Mouse (Mus musculus) midbrain, postnatal 0 days (tissue): ENCODE data around the gene Mtmr3. TPM values are rescaled to one million over a fixed set of nuclear protein-coding genes. Genes with fewer than 3 reads are reported as not detected.

Experiments used
- ATAC-seq: fragments of 200-750 bp; cut with Nextera tagmentation; 2 replicates; pipeline ENCODE4 v1.8.0; 2017; ENCODE audit warnings: moderate number of reproducible peaks, mild to moderate bottlenecking, moderate TSS enrichment, moderate library complexity; ENCODE audit not compliant: low FRiP score
- DNase-seq: peaks from one replicate; pipeline ENCODE4 v3.0.0-alpha.2; 2015; ENCODE audit warnings: low spot score
- H3K27ac ChIP-seq: fragments of 300-500 bp; sonication (generic); 2 replicates; pipeline ENCODE4 v1.5.1; 2014; ENCODE audit warnings: low read depth, mild to moderate bottlenecking, low read length, mixed read lengths
- H3K27me3 ChIP-seq: fragments of 300-500 bp; sonication (generic); 2 replicates; pipeline ENCODE4 v1.6.1; 2014; ENCODE audit warnings: low read length, control low read depth, mixed read lengths; ENCODE audit not compliant: insufficient read depth
- H3K36me3 ChIP-seq: fragments of 300-500 bp; sonication (generic); 2 replicates; pipeline ENCODE4 v1.6.1; 2014; ENCODE audit warnings: low read length, control low read depth, mixed read lengths; ENCODE audit not compliant: insufficient read depth
- H3K4me1 ChIP-seq: fragments of 300-500 bp; sonication (generic); 2 replicates; pipeline ENCODE4 v1.6.1; 2014; ENCODE audit warnings: mild to moderate bottlenecking, control low read depth, antibody characterized with exemption, low read length, mixed read lengths; ENCODE audit not compliant: insufficient read depth
- H3K4me2 ChIP-seq: fragments of 300-500 bp; sonication (generic); 2 replicates; pipeline ENCODE4 v1.6.1; 2014; ENCODE audit warnings: low read depth, mild to moderate bottlenecking, low read length, mixed read lengths; ENCODE audit not compliant: poor library complexity, severe bottlenecking
- H3K4me3 ChIP-seq: fragments of 300-500 bp; sonication (generic); 2 replicates; pipeline ENCODE4 v1.5.1; 2014; ENCODE audit warnings: low read depth, mild to moderate bottlenecking, low read length, moderate library complexity
- H3K9ac ChIP-seq: fragments of 300-500 bp; sonication (generic); replicated peaks from 2 replicates; pipeline ENCODE4 v1.6.1; 2014; ENCODE audit warnings: mild to moderate bottlenecking, low read length, moderate library complexity, mixed read lengths; ENCODE audit not compliant: poor library complexity, severe bottlenecking
- H3K9me3 ChIP-seq: fragments of 300-500 bp; sonication (generic); 2 replicates; pipeline ENCODE4 v1.6.1; 2016; ENCODE audit warnings: low read length, control low read depth
- CTCF ChIP-seq: IDR thresholded peaks from 2 replicates; pipeline ENCODE4 v1.5.1; 2016; ENCODE audit warnings: antibody characterized with exemption, mild to moderate bottlenecking
- WGBS: fragments of 180-500 bp; shearing (Covaris S2); extraction: QIAGEN DNeasy Blood & Tissue Kit; methylation state at CpG from one replicate; pipeline ENCODE4 v1.1.7; 2014; 5-methylcytosine and 5-hydroxymethylcytosine counted together
- polyA plus RNA-seq: library from polyadenylated mRNA; unstranded; fragments of >200 nt; fragmentation: Nextera tagmentation; extraction: Ambion mirVana; gene quantifications from 2 replicates; pipeline ENCODE4 v1.2.1, GENCODE M21; 2015
- total RNA-seq: library from RNA; depleted of rRNA; stranded (reverse); fragments of >200 nt; gene quantifications from 2 replicates; pipeline ENCODE4 v1.2.3, GENCODE M21; 2014

Mtmr3 gene
- total and polyA plus RNA-seq, 2 experiments from 2014 or later, result 28.5 to 93.5 TPM

GRCm38 (mm10) chr11:4636782-4637342 lies 42.2 kb upstream of the Mtmr3 start:
- Histone ChIP-seq H3K4me3 (peak overlapping the region; percentile 73), H3K4me1 (peaks cover 7% of the 10 kb centered on the region; the same call in 1 of the 2 replicates), H3K9ac (peak overlapping the region; percentile 71; the same call in 1 of the 2 replicates), H3K9me3 (no peaks in the 10 kb centered on the region), H3K27me3 (no peaks in the 10 kb centered on the region), H3K36me3 (peaks cover 5% of the 10 kb centered on the region; the same call in 1 of the 2 replicates), H3K27ac (no peak overlapping the region), H3K4me2 (peak overlapping the region; percentile 57)
- 63% methylated on average over 5 of the region's 5 CpGs for WGBS
- TF ChIP-seq CTCF, result no peak
- no peak for ATAC-seq
- no peak for DNase-seq

- no peak overlapping the region for H3K4me3 ChIP-seq
- H3K4me1 ChIP-seq, result peaks cover 7% of the 10 kb centered on the region; the same call in 1 of the 2 replicates
- H3K9me3 ChIP-seq, result no peaks in the 10 kb centered on the region
- 76% methylated on average over 5 of the region's 5 CpGs for WGBS
- H3K36me3 ChIP-seq, result no peaks in the 10 kb centered on the region
- DNase-seq, result no peak
- H3K4me2 ChIP-seq, result no peak overlapping the region
- no peak overlapping the region for H3K9ac ChIP-seq
- no peak for ATAC-seq
- no peak overlapping the region for H3K27ac ChIP-seq
- no peak for TF ChIP-seq CTCF
- no peaks in the 10 kb centered on the region for H3K27me3 ChIP-seq
These were observed 39.7 kb upstream of the Mtmr3 start for GRCm38 (mm10) chr11:4634395-4634794.

GRCm38 (mm10) chr11:4633420-4633819 lies 38.8 kb upstream of the Mtmr3 start:
- no peaks in the 10 kb centered on the region for H3K27me3 ChIP-seq
- 58% methylated on average over 2 of the region's 2 CpGs for WGBS
- no peak for TF ChIP-seq CTCF
- no peak overlapping the region for H3K27ac ChIP-seq
- H3K9ac ChIP-seq, result no peak overlapping the region
- H3K4me2 ChIP-seq, result no peak overlapping the region
- no peak for DNase-seq
- H3K4me3 ChIP-seq, result no peak overlapping the region
- no peak for ATAC-seq
- no peaks in the 10 kb centered on the region for H3K9me3 ChIP-seq
- H3K4me1 ChIP-seq, result no peaks in the 10 kb centered on the region
- H3K36me3 ChIP-seq, result no peaks in the 10 kb centered on the region

- no peak for TF ChIP-seq CTCF
- DNase-seq (peak; percentile 10), ATAC-seq (no peak)
These were observed 35.2 kb upstream of the Mtmr3 start for GRCm38 (mm10) chr11:4629861-4630280.

GRCm38 (mm10) chr11:4627636-4628035 lies 33.0 kb upstream of the Mtmr3 start:
- no peak overlapping the region for H3K27ac ChIP-seq
- no peak for TF ChIP-seq CTCF
- DNase-seq (no peak), ATAC-seq (no peak)
- H3K4me2 ChIP-seq, result no peak overlapping the region
- 0 out of 2 replicates have a peak, but pooled peaks cover 3% of the 10 kb centered on the region for H3K4me1 ChIP-seq
- no peaks in the 10 kb centered on the region for H3K9me3 ChIP-seq
- 59% methylated on average over 7 of the region's 7 CpGs for WGBS
- H3K36me3 ChIP-seq, result no peaks in the 10 kb centered on the region
- no peaks in the 10 kb centered on the region for H3K27me3 ChIP-seq
- no peak overlapping the region for H3K4me3 ChIP-seq
- no peak overlapping the region for H3K9ac ChIP-seq

More at GRCm38 (mm10) chr11:4629861-4630280, 35.2 kb upstream of the Mtmr3 start:
- H3K4me2 ChIP-seq, result no peak overlapping the region
- 23% methylated on average over 8 of the region's 8 CpGs for whole genome bisulfite sequencing
- H3K9me3 ChIP-seq, result no peaks in the 10 kb centered on the region
- no peak overlapping the region for H3K9ac ChIP-seq
- no peaks in the 10 kb centered on the region for H3K27me3 ChIP-seq
- H3K4me3 ChIP-seq, result no peak overlapping the region
- H3K4me1 ChIP-seq, result 0 out of 2 replicates have a peak, but pooled peaks cover 3% of the 10 kb centered on the region
- no peak overlapping the region for H3K27ac ChIP-seq
- H3K36me3 ChIP-seq, result no peaks in the 10 kb centered on the region

- ATAC-seq, result peak; percentile 10; the same call in 1 of the 2 replicates
- 52% methylated on average over 7 of the region's 7 CpGs for WGBS
- no peak for DNase-seq
These were observed 31.3 kb upstream of the Mtmr3 start for GRCm38 (mm10) chr11:4625931-4626330.

More at GRCm38 (mm10) chr11:4625931-4626330, 31.3 kb upstream of the Mtmr3 start:
- H3K9ac ChIP-seq, result no peak overlapping the region
- no peaks in the 10 kb centered on the region for H3K36me3 ChIP-seq
- no peaks in the 10 kb centered on the region for H3K9me3 ChIP-seq
- H3K4me1 ChIP-seq, result 0 out of 2 replicates have a peak, but pooled peaks cover 3% of the 10 kb centered on the region
- no peaks in the 10 kb centered on the region for H3K27me3 ChIP-seq
- no peak for TF ChIP-seq CTCF
- H3K4me2 ChIP-seq, result no peak overlapping the region
- H3K27ac ChIP-seq, result no peak overlapping the region
- H3K4me3 ChIP-seq, result no peak overlapping the region
